Mouse (Mus musculus) kidney, adult 8-10 months (tissue): ENCODE measurements around the gene Scn4a.

Experiments used
- DNase-seq, 2 experiments: peaks; one replicate each; pipeline ENCODE4 v3.0.0; 2022

Gene Scn4a

DNA sequence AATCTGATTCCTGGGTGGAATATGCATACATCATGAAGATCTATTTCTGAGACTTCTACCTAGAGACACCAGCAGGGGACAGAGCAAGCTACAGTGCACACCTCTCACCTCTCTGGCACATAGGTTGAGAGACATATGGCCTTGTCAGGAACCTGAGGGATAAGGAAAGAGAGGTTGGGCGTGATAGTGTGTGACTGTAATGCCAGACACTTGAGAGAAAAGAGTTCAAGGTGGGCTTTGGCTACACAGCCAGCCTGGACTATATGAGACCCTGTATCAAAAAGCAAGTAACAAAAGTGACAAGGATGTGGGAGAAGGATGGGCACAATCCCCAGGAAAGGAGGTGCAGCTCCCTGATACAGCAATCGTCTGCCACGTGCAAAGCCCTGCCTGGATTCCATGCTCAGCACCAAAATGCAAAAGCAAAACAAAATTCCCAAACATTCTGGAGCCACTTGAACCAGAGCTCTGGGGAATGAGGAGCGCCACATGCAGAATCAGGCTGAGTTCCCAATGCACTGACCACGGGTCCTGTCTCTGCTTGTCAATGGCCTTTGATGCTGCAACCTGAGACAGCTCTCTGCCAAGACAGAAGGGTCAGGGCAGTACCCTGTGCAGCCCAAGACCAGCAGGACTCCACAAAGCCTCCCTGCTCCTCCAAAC, 81.8 kb downstream of the Scn4a start:
- no peak for DNase-seq

DNA sequence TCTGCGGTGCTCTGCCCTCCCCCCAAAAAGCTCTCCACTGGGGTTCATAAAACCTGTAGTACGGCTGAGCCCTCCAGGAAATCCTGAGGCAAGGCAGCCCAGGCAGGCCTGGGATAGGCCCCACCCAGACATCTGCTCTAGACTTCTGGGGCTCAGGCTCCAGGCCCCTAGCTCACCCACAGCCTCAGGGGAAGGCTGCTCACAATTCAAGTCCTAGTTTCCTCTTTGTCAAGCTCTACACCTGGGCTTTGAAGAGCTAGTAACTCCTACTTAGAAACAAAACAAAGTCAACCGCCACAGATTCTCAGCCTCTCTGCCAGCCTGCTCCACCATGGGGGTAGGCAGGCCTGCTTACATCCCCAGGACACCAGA, 84.0 kb downstream of the Scn4a start:
- DNase-seq: no peak
